In genomic region chr15:99214941-99215340, GRCm38 (mm10) we compare ENCODE assay signal across 8 mouse cellular contexts. TPM values are rescaled to one million over a fixed set of nuclear protein-coding genes. Genes with fewer than 3 reads are reported as not detected.
DNase-seq lines count a peak whose midpoint lies in the region; ATAC-seq and TF ChIP-seq lines count a peak whose summit lies in the region.

No protein-coding gene starts in this region.

- WGBS in spleen, adult 2 months = 91% methylated on average over 2 of the region's 2 CpGs
- WGBS in lung, embryonic 14.5 days = 83% methylated on average over 2 of the region's 2 CpGs

- peak; percentile 43 for DNase-seq in adrenal gland, postnatal 14 days
- DNase-seq in adrenal gland, postnatal 25 days = no peak
- DNase-seq in spleen, adult 2 months (ENCODE audit: low read depth in 1 of 2, low spot score in 2 of 2) = peak in 1 of 2 experiments; percentile 16
- no peak for DNase-seq in spleen, adult 18-20 months
- DNase-seq in lung, embryonic 14.5 days = peak; percentile 39
- DNase-seq in thymus, postnatal 4 days = peak; percentile 61
- DNase-seq in frontal cortex, postnatal 36 days (ENCODE audit: low spot score in 2 of 2) = no peak
- no peak for DNase-seq in gastrocnemius, postnatal 14 days

- H3K27ac ChIP-seq in spleen, adult 2 months (ENCODE audit: insufficient read depth, low read length) = no peak overlapping the region
- no peak overlapping the region for H3K27ac ChIP-seq in lung, embryonic 14.5 days (ENCODE audit: low read depth)

- peak; percentile 22; the same call in 1 of the 2 replicates for TF ChIP-seq CTCF in spleen, adult 2 months (IDR thresholded peaks at IDR 0.05; ENCODE audit: extremely low read depth, insufficient read depth, insufficient read length, insufficient replicate concordance)
- peak; percentile 58 for TF ChIP-seq CTCF in lung, embryonic 14.5 days (IDR thresholded peaks at IDR 0.05; ENCODE audit: low read depth)

- H3K36me3 ChIP-seq in spleen, adult 2 months (ENCODE audit: control insufficient read depth, insufficient read depth, low read length) = no peaks in the 10 kb centered on the region
- peaks cover 41% of the 10 kb centered on the region for H3K36me3 ChIP-seq in lung, embryonic 14.5 days (ENCODE audit: insufficient read depth)

- H3K9me3 ChIP-seq in lung, embryonic 14.5 days (ENCODE audit: low read depth, low read length) = no peaks in the 10 kb centered on the region

- no peak for ATAC-seq in lung, embryonic 14.5 days (ENCODE audit: insufficient read depth)

- TF ChIP-seq POLR2A in spleen, adult 2 months (IDR thresholded peaks at IDR 0.05; ENCODE audit: low read depth, low read length) = no peak

- H3K4me3 ChIP-seq in spleen, adult 2 months (ENCODE audit: extremely low read depth, insufficient read depth, insufficient read length) = no peak overlapping the region
- H3K4me3 ChIP-seq in lung, embryonic 14.5 days (ENCODE audit: low read depth, low read length) = no peak overlapping the region

- H3K4me2 ChIP-seq in lung, embryonic 14.5 days = no peak overlapping the region

- H3K9ac ChIP-seq in lung, embryonic 14.5 days = no peak overlapping the region

- H3K27me3 ChIP-seq in spleen, adult 2 months (ENCODE audit: control insufficient read depth, insufficient read depth, low read length) = 0 out of 2 replicates have a peak, but pooled peaks cover 1% of the 10 kb centered on the region
- peaks cover 5% of the 10 kb centered on the region; the same call in 1 of the 2 replicates for H3K27me3 ChIP-seq in lung, embryonic 14.5 days (ENCODE audit: insufficient read depth, low read length)

- intact Hi-C loops in gastrocnemius, postnatal 14 days (cut with DNase I; ENCODE audit: low total_unique reads) = loop anchor here (5.0 kb wide), 1 partner anchor 52 kb away; no protein-coding TSS in a partner anchor

- no peaks in the 10 kb centered on the region for H3K4me1 ChIP-seq in spleen, adult 2 months (ENCODE audit: control insufficient read depth, insufficient read depth, insufficient read length)
- H3K4me1 ChIP-seq in lung, embryonic 14.5 days (ENCODE audit: insufficient read depth) = no peaks in the 10 kb centered on the region

RNA-seq across cellular contexts. Expression of gene Kcnh3, which starts 9.7 kb away (rescaled TPM):
- total RNA-seq in adrenal gland, postnatal 14 days (2021) = 1.1 and 1.8 TPM in 2 replicates
- total RNA-seq in adrenal gland, postnatal 25 days (2021) = 0.67 and 1.2 TPM in 2 replicates
- 3.5 and 3.7 TPM in 2 replicates for polyA plus RNA-seq in spleen, adult 2 months (2012; rRNA removed)
- polyA plus RNA-seq in lung, embryonic 14.5 days (2014; fragmentation: Nextera tagmentation; extraction: Ambion mirVana) = 0.37 and 0.60 TPM in 2 replicates
- not detected for total RNA-seq in gastrocnemius, postnatal 14 days (2021)

RNA-seq across cellular contexts. Expression of gene Mcrs1, which starts 36.8 kb away (rescaled TPM):
- 41.4 and 41.9 TPM in 2 replicates for total RNA-seq in adrenal gland, postnatal 14 days (2021)
- 32.5 and 54.6 TPM in 2 replicates for total RNA-seq in adrenal gland, postnatal 25 days (2021)
- 48.5 and 63.1 TPM in 2 replicates for polyA plus RNA-seq in spleen, adult 2 months (2012; rRNA removed)
- 142 and 155 TPM in 2 replicates for polyA plus RNA-seq in lung, embryonic 14.5 days (2014; fragmentation: Nextera tagmentation; extraction: Ambion mirVana)
- 10 to 100 TPM; 34.4 to 37.2 TPM for total RNA-seq in gastrocnemius, postnatal 14 days (2021)

Comparison
In these comparisons a context has a peak if more than half of its experiments do, and no peak if none do; other contexts are left out.
1. DNase-seq: peak in adrenal gland, postnatal 14 days (single experiment), lung, embryonic 14.5 days (single experiment) and thymus, postnatal 4 days (single experiment); none in adrenal gland, postnatal 25 days (single experiment), spleen, adult 18-20 months (0 of 2), frontal cortex, postnatal 36 days (0 of 2) and gastrocnemius, postnatal 14 days (single experiment).